Mouse (Mus musculus): ENCODE data around the gene Specc1l. TPM values are rescaled to one million over a fixed set of nuclear protein-coding genes. Genes with fewer than 3 reads are reported as not detected.

Gene Specc1l
- polyA plus RNA-seq, 1 experiment from 2014 or later, result 13.0 TPM

GRCm38 (mm10) chr10:75304413-75304812 lies 92.5 kb downstream of the Specc1l start:
- Histone ChIP-seq H3K36me3 (ENCODE audit: control insufficient read depth, insufficient read depth) (peaks cover 63% of the 10 kb centered on the region), H3K9me3 (ENCODE audit: control insufficient read depth) (no peaks in the 10 kb centered on the region), H3K4me2 (replicated peaks; ENCODE audit: low read depth) (no peak overlapping the region), H3K27ac (ENCODE audit: low read depth, low read length) (peak overlapping the region; percentile 35; the same call in 1 of the 2 replicates), H3K4me1 (replicated peaks; ENCODE audit: control insufficient read depth, insufficient read depth, low read length) (peaks cover 7% of the 10 kb centered on the region), H3K4me3 (ENCODE audit: low read depth, low read length) (no peak overlapping the region), H3K27me3 (replicated peaks; ENCODE audit: control insufficient read depth, insufficient read depth, low read length) (no peaks in the 10 kb centered on the region), H3K9ac (ENCODE audit: low read depth, low read length) (no peak overlapping the region)
- no peak for TF ChIP-seq CTCF (IDR thresholded peaks at IDR 0.05; ENCODE audit: low read depth)
- 55% methylated on average over 6 of the region's 6 CpGs for WGBS
- ATAC-seq, result no peak

- Histone ChIP-seq H3K36me3 (ENCODE audit: control insufficient read depth, insufficient read depth) (peaks cover 81% of the 10 kb centered on the region), H3K4me1 (replicated peaks; ENCODE audit: control insufficient read depth, insufficient read depth, low read length) (peaks cover 4% of the 10 kb centered on the region; the same call in 1 of the 2 replicates), H3K27me3 (replicated peaks; ENCODE audit: control insufficient read depth, insufficient read depth, low read length) (no peaks in the 10 kb centered on the region), H3K4me2 (replicated peaks; ENCODE audit: low read depth) (no peak overlapping the region), H3K9me3 (ENCODE audit: control insufficient read depth) (no peaks in the 10 kb centered on the region), H3K27ac (ENCODE audit: low read depth, low read length) (no peak overlapping the region), H3K9ac (ENCODE audit: low read depth, low read length) (no peak overlapping the region), H3K4me3 (ENCODE audit: low read depth, low read length) (no peak overlapping the region)
- WGBS, result 82% methylated on average over 7 of the region's 7 CpGs
- ATAC-seq, result no peak
- TF ChIP-seq CTCF (IDR thresholded peaks at IDR 0.05; ENCODE audit: low read depth), result no peak
Observed at GRCm38 (mm10) chr10:75307130-75307529, 95.3 kb downstream of the Specc1l start.

- Histone ChIP-seq H3K27ac (ENCODE audit: low read depth, low read length) (no peak overlapping the region), H3K9ac (ENCODE audit: low read depth, low read length) (no peak overlapping the region), H3K27me3 (replicated peaks; ENCODE audit: control insufficient read depth, insufficient read depth, low read length) (peaks cover 4% of the 10 kb centered on the region; the same call in 1 of the 2 replicates), H3K9me3 (ENCODE audit: control insufficient read depth) (no peaks in the 10 kb centered on the region), H3K4me2 (replicated peaks; ENCODE audit: low read depth) (no peak overlapping the region), H3K36me3 (ENCODE audit: control insufficient read depth, insufficient read depth) (peaks cover 50% of the 10 kb centered on the region), H3K4me3 (ENCODE audit: low read depth, low read length) (no peak overlapping the region), H3K4me1 (replicated peaks; ENCODE audit: control insufficient read depth, insufficient read depth, low read length) (0 out of 2 replicates have a peak, but pooled peaks cover 2% of the 10 kb centered on the region)
- TF ChIP-seq CTCF (IDR thresholded peaks at IDR 0.05; ENCODE audit: low read depth), result no peak
- 77% methylated on average over 7 of the region's 7 CpGs for WGBS
- ATAC-seq, result no peak
Observed at GRCm38 (mm10) chr10:75312361-75312760, 100.5 kb downstream of the Specc1l start.

GRCm38 (mm10) chr10:75314190-75314980 lies 102.5 kb downstream of the Specc1l start:
- no peak overlapping the region for H3K4me2 ChIP-seq (replicated peaks; ENCODE audit: low read depth)
- H3K9ac ChIP-seq (ENCODE audit: low read depth, low read length), result no peak overlapping the region
- peaks cover 30% of the 10 kb centered on the region for H3K36me3 ChIP-seq (ENCODE audit: control insufficient read depth, insufficient read depth)
- no peak overlapping the region for H3K4me3 ChIP-seq (ENCODE audit: low read depth, low read length)
- no peak for TF ChIP-seq CTCF (IDR thresholded peaks at IDR 0.05; ENCODE audit: low read depth)
- no peaks in the 10 kb centered on the region for H3K9me3 ChIP-seq (ENCODE audit: control insufficient read depth)
- no peak for ATAC-seq
- WGBS, result 60% methylated on average over 6 of the region's 6 CpGs
- H3K27ac ChIP-seq (ENCODE audit: low read depth, low read length), result no peak overlapping the region
- H3K4me1 ChIP-seq (replicated peaks; ENCODE audit: control insufficient read depth, insufficient read depth, low read length), result 0 out of 2 replicates have a peak, but pooled peaks cover 2% of the 10 kb centered on the region
- peaks cover 17% of the 10 kb centered on the region for H3K27me3 ChIP-seq (replicated peaks; ENCODE audit: control insufficient read depth, insufficient read depth, low read length)

- Histone ChIP-seq H3K9ac (ENCODE audit: low read depth, low read length) (no peak overlapping the region), H3K27me3 (replicated peaks; ENCODE audit: control insufficient read depth, insufficient read depth, low read length) (peaks cover 17% of the 10 kb centered on the region), H3K9me3 (ENCODE audit: control insufficient read depth) (no peaks in the 10 kb centered on the region), H3K27ac (ENCODE audit: low read depth, low read length) (no peak overlapping the region), H3K36me3 (ENCODE audit: control insufficient read depth, insufficient read depth) (peaks cover 16% of the 10 kb centered on the region; the same call in 1 of the 2 replicates), H3K4me2 (replicated peaks; ENCODE audit: low read depth) (no peak overlapping the region), H3K4me1 (replicated peaks; ENCODE audit: control insufficient read depth, insufficient read depth, low read length) (0 out of 2 replicates have a peak, but pooled peaks cover 2% of the 10 kb centered on the region), H3K4me3 (ENCODE audit: low read depth, low read length) (no peak overlapping the region)
- 78% methylated on average over 8 of the region's 8 CpGs for WGBS
- no peak for ATAC-seq
- TF ChIP-seq CTCF (IDR thresholded peaks at IDR 0.05; ENCODE audit: low read depth), result no peak
Observed at GRCm38 (mm10) chr10:75315756-75316155, 103.9 kb downstream of the Specc1l start.

- H3K9me3 ChIP-seq (ENCODE audit: control insufficient read depth), result no peaks in the 10 kb centered on the region
- ATAC-seq, result no peak
- peak overlapping the region; percentile 92 for H3K4me2 ChIP-seq (replicated peaks; ENCODE audit: low read depth)
- 5% methylated on average over 9 of the region's 9 CpGs for WGBS
- peaks cover 17% of the 10 kb centered on the region for H3K27me3 ChIP-seq (replicated peaks; ENCODE audit: control insufficient read depth, insufficient read depth, low read length)
- H3K36me3 ChIP-seq (ENCODE audit: control insufficient read depth, insufficient read depth), result peaks cover 10% of the 10 kb centered on the region; the same call in 1 of the 2 replicates
- peak overlapping the region; percentile 60; the same call in 1 of the 2 replicates for H3K9ac ChIP-seq (ENCODE audit: low read depth, low read length)
- no peak overlapping the region for H3K27ac ChIP-seq (ENCODE audit: low read depth, low read length)
- TF ChIP-seq CTCF (IDR thresholded peaks at IDR 0.05; ENCODE audit: low read depth), result no peak
- peak overlapping the region; percentile 52 for H3K4me3 ChIP-seq (ENCODE audit: low read depth, low read length)
- H3K4me1 ChIP-seq (replicated peaks; ENCODE audit: control insufficient read depth, insufficient read depth, low read length), result 0 out of 2 replicates have a peak, but pooled peaks cover 2% of the 10 kb centered on the region
Observed at GRCm38 (mm10) chr10:75316472-75316871, 104.6 kb downstream of the Specc1l start.
